Mouse (Mus musculus): ENCODE measurements around the gene Trpm1. TPM values are rescaled to one million over a fixed set of nuclear protein-coding genes. Genes with fewer than 3 reads are reported as not detected.
"Not testable (repeated sequence)": the region's sequence is repeated elsewhere in the genome, so short reads cannot be mapped to it uniquely, and the experiment has no call there.

The Trpm1 gene
- polyA plus RNA-seq (2012; rRNA removed), result 0.22 and 0.41 TPM in 2 replicates

DNA sequence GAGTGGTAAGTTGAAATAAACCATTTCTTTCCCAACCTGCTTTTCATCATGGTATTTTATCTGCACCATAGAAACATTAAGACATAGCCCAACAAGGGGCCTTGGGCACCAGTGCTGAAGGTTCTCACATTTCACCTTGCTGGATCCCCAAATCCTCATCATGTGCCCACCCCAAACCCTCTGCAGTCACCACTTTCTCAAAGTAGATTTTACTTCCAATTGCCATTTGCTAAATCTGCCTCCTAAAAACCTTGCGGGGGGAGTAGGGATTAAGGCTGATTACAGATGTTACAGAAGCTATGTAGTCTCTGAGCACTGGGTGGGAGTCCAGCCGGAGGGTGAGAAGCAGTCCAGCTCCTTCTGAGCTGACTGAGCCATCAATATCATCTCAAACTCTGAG is at the start of gene Trpm1:
TSS of gene Trpm1 (plus strand) at position 301 of the 400 bp plus-strand sequence.
- WGBS, result 93% methylated on average over 2 of the region's 2 CpGs
- peaks cover 12% of the 10 kb centered on the region for H3K4me1 ChIP-seq (ENCODE audit: control insufficient read depth, insufficient read depth, low read length)
- TF ChIP-seq POLR2A (IDR thresholded peaks at IDR 0.05; ENCODE audit: borderline replicate concordance, extremely low read depth, low read depth, low read length), result no peak
- no peak for TF ChIP-seq CTCF (IDR thresholded peaks at IDR 0.05; ENCODE audit: insufficient read depth, low read length)
- H3K4me3 ChIP-seq (replicated peaks; ENCODE audit: extremely low read depth, low read depth, low read length), result no peak within 1 kb of the TSS
- DNase-seq, result no peak

DNA sequence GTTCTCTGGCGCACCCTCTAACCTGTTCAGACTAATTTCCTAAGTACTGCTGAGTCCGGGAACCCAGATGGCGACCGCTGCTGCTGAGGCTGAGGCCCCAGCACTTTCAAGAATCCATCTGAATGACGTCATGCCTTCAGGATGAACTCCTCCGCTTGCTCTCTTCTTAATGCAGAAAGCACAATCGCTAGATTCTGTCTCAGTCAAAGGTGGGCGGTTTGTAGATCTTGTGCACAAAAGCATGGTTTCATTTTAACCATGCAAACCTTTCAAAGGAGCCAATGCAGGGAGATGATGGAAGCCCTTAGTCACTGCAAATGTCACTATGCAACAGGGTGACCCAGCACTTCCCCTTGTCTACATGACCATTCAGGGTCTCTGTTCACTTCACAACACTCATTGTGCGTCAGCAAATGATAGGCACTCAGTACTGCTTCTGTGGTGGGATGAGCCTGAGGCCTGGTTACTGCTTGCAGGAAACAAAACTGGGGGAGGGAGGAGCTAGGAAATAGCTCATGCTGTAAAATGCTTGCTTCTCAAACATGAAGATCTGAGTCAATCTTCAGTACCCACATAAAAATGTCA is 31.4 kb upstream of the Trpm1 start:
- no peak for TF ChIP-seq POLR2A (IDR thresholded peaks at IDR 0.05; ENCODE audit: borderline replicate concordance, extremely low read depth, low read depth, low read length)
- no peak for TF ChIP-seq CTCF (IDR thresholded peaks at IDR 0.05; ENCODE audit: insufficient read depth, low read length)
- 81% methylated on average over 9 of the region's 9 CpGs for WGBS
- DNase-seq, result no peak
- Histone ChIP-seq H3K4me3 (replicated peaks; ENCODE audit: extremely low read depth, low read depth, low read length) (no peak overlapping the region), H3K4me1 (ENCODE audit: control insufficient read depth, insufficient read depth, low read length) (no peaks in the 10 kb centered on the region)

DNA sequence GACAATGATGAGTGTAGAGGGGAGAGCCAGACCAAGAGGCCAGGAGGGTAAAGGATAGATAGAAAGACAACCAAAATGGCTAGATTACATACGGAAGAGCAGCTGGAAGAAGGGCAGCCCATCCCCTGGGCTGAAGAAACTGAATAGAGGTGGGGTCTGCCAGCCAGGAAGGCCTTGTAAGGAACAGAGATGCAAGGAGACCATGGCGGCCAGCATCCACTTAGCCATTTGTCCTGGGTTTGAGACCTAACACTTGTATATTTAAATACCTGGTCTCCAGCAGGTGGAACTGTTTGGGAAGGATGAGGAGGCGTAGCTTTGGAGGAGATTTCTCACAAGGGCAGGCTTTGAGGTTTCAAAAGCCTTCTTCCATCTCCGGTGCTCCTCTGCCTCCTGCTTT is 29.9 kb upstream of the Trpm1 start:
- H3K4me1 ChIP-seq (ENCODE audit: control insufficient read depth, insufficient read depth, low read length), result no peaks in the 10 kb centered on the region
- DNase-seq, result no peak
- WGBS, result 79% methylated on average over 4 of the region's 4 CpGs

DNA sequence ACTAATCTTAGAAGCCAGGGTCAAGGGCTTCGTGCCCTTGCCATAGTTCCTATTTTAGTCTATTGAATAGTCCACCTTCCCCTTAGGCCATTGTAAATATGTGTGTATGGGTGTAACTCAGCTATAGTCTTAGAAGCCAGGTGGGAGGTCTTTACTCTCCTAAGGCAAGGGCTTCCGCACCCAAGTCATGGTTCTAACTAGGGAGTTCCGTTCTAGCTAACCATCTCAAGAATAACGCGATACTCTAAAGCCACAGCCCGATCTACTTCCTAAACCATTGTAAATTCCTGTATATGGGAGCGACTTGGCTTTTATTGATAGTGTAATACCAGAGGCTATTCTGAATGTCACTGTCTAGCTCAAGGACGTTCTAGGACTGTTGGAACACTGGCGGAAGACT is 27.6 kb upstream of the Trpm1 start:
- 89% methylated on average over 9 of the region's 9 CpGs for WGBS
- DNase-seq; H3K4me3 ChIP-seq (replicated peaks; ENCODE audit: extremely low read depth, low read depth, low read length); H3K4me1 ChIP-seq (ENCODE audit: control insufficient read depth, insufficient read depth, low read length): not testable (repeated sequence)

More for the DNA sequence above, 29.9 kb upstream of the Trpm1 start:
- TF ChIP-seq POLR2A (IDR thresholded peaks at IDR 0.05; ENCODE audit: borderline replicate concordance, extremely low read depth, low read depth, low read length) (no peak), CTCF (IDR thresholded peaks at IDR 0.05; ENCODE audit: insufficient read depth, low read length) (no peak)
- no peak overlapping the region for H3K4me3 ChIP-seq (replicated peaks; ENCODE audit: extremely low read depth, low read depth, low read length)

DNA sequence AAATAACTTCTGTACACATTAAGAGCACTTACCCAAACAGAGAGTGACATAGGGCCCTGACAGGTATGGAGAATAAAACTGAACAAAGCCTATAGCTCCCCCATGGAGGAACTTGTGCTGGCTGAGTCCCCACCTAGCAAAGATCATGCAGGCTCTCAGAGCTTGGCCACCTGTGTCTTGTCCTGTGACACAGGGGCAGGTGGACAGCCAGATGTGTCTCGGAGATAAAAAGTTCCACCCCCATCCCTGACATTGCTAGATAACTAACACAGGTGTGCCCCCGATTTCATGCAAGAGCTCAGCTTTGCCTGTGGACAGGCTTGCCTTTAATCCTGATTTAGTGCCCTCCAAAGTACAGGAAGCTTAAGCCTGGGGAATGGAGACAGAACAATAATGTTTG is 13.8 kb upstream of the Trpm1 start:
- no peaks in the 10 kb centered on the region for H3K4me1 ChIP-seq (ENCODE audit: control insufficient read depth, insufficient read depth, low read length)
- TF ChIP-seq POLR2A (IDR thresholded peaks at IDR 0.05; ENCODE audit: borderline replicate concordance, extremely low read depth, low read depth, low read length) (no peak), CTCF (IDR thresholded peaks at IDR 0.05; ENCODE audit: insufficient read depth, low read length) (no peak)
- H3K4me3 ChIP-seq (replicated peaks; ENCODE audit: extremely low read depth, low read depth, low read length), result no peak overlapping the region

DNA sequence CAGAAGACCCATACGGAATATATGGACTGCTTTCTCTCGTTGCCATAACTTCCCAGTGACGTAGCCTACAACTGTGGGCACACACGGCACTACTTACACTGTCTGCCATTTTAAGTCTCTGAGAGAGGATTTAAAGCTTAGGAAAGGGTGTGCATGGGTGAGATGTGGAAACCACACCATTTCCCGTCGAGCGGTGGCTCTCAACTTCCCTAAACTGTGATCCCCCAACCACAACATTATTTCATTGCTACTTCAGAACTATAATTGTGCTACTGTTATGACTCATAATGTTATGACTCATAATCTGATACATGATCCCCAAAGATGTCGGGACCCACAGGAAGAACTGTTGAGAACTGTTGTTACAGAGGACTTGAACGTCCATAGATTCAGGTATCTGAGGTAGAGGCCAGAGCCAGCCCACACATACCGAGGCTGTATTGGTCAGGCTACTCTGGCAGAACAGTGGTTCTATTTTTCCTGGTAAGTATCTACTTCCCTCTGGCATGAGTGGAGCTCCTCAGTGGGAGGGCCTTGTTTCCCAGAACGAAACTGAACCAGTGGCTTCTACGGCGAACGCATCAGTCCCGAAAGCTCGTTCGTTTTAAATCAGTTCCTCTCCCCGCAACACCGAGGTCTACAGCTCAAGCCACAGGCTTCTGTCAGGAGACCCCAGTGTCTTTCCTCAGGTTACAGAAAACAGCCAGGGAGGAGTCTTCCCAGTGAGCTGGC is 12.2 kb upstream of the Trpm1 start:
- Histone ChIP-seq H3K4me3 (replicated peaks; ENCODE audit: extremely low read depth, low read depth, low read length) (no peak overlapping the region), H3K4me1 (ENCODE audit: control insufficient read depth, insufficient read depth, low read length) (no peaks in the 10 kb centered on the region)
- WGBS, result 71% methylated on average over 19 of the region's 19 CpGs
- no peak for TF ChIP-seq POLR2A (IDR thresholded peaks at IDR 0.05; ENCODE audit: borderline replicate concordance, extremely low read depth, low read depth, low read length)
- TF ChIP-seq CTCF (IDR thresholded peaks at IDR 0.05; ENCODE audit: insufficient read depth, low read length), result no peak
- no peak for DNase-seq

More for the DNA sequence above, 13.8 kb upstream of the Trpm1 start:
- no peak for DNase-seq
- 67% methylated on average over 2 of the region's 2 CpGs for WGBS

DNA sequence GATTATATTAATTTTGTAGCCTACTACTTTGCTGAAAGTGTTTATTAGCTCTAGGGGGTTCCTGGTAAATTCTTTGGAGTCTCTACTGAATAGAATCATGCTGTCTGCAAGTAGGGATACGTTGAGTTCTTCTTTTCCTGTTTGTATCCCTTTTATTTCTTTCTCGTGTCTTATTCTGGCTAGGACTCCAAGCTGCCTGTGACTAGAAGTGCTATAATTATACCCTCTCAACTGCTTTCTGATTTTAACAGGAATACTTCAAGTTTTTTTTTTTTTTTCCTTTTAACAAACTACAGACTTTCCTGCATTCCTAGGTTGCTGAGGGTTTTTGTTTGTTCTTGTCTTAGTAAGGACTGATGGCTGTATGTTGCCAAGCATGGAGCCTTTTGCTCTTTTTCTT is 4.3 kb upstream of the Trpm1 start:
- no peaks in the 10 kb centered on the region for H3K4me1 ChIP-seq (ENCODE audit: control insufficient read depth, insufficient read depth, low read length)
- 39% methylated on average over 2 of the region's 2 CpGs for WGBS
- H3K4me3 ChIP-seq (replicated peaks; ENCODE audit: extremely low read depth, low read depth, low read length), result no peak overlapping the region
- DNase-seq, result no peak
- TF ChIP-seq POLR2A (IDR thresholded peaks at IDR 0.05; ENCODE audit: borderline replicate concordance, extremely low read depth, low read depth, low read length), result no peak
- TF ChIP-seq CTCF (IDR thresholded peaks at IDR 0.05; ENCODE audit: insufficient read depth, low read length), result no peak

DNA sequence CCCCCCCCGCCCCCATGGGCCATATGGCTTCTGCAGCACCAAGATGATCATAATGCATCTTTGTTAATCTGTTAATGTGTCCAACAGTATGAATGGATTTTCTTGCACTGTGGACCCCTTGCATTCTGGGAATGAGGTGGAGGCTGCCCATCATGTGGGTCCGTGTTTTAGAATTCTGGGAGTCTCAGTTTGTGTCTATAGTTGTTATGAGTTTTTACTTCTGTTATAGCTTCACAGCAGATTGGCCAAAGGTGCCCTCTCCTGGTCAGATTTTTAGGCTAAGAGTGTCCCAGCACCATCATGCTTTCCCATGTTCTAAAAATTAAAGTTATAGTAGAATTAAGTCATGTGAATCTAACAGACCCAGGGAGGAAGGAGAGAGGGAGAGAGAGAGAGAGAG is 3.9 kb upstream of the Trpm1 start:
- DNase-seq, result no peak
- Histone ChIP-seq H3K4me1 (ENCODE audit: control insufficient read depth, insufficient read depth, low read length) (no peaks in the 10 kb centered on the region), H3K4me3 (replicated peaks; ENCODE audit: extremely low read depth, low read depth, low read length) (no peak overlapping the region)
- WGBS, result 38% methylated on average over 2 of the region's 2 CpGs
- TF ChIP-seq CTCF (IDR thresholded peaks at IDR 0.05; ENCODE audit: insufficient read depth, low read length) (no peak), POLR2A (IDR thresholded peaks at IDR 0.05; ENCODE audit: borderline replicate concordance, extremely low read depth, low read depth, low read length) (no peak)

DNA sequence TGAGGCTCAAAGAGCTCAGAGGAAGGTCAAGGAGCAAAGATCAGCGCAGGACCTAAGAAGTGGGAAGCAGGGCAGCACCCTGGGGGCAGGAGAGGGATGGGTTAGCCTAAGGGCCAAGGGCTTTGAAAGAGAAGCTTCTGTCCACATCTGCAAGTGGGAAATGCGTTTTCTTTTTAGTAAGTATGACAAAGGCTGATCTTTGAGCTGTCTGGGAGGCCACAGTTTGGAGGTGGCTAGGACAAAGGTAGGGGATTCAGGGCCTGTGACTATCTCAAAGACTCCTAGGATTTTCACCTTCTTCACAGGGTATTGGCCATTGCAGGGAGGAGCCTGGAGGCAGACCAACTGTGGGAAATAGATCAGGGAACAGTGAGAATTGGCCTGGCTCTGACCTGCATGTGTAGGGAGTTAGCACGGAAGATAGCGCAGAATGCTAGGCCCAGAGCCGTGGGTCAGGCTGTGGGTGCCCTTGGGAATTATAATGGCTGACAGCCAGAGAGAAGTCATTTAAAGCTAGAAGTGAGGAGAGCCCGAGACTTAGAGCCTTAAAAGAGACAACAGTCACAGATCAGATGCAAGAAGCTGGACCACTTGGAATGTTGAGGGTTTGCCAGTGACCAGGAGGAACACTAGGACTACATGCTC is 3.1 kb upstream of the Trpm1 start:
- no peak overlapping the region for H3K4me3 ChIP-seq (replicated peaks; ENCODE audit: extremely low read depth, low read depth, low read length)
- no peak for TF ChIP-seq CTCF (IDR thresholded peaks at IDR 0.05; ENCODE audit: insufficient read depth, low read length)
- no peak for TF ChIP-seq POLR2A (IDR thresholded peaks at IDR 0.05; ENCODE audit: borderline replicate concordance, extremely low read depth, low read depth, low read length)
- no peak for DNase-seq
- WGBS, result 74% methylated on average over 6 of the region's 6 CpGs
- peaks cover 5% of the 10 kb centered on the region for H3K4me1 ChIP-seq (ENCODE audit: control insufficient read depth, insufficient read depth, low read length)

DNA sequence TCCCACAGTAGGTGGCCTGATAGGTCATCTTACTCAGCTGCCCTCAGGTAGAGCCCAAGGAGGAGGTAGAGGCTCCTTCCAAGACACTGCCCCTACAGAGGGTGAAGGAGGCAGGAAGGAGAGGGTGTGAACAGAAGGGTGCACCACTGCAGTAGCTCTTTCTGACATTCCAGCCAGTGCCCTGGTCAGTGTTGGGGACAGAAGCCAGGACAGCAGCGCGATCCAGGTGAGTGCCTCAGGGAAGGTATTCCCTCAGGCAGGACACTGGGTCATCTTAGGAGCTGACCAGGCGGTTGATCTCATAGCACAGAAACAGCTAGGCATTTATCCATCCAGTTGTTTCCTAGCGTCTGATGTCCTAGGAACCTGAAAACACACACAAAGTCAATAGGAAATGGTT is 1.6 kb downstream of the Trpm1 start:
- WGBS, result 57% methylated on average over 4 of the region's 4 CpGs
- H3K4me3 ChIP-seq (replicated peaks; ENCODE audit: extremely low read depth, low read depth, low read length), result no peak overlapping the region
- TF ChIP-seq POLR2A (IDR thresholded peaks at IDR 0.05; ENCODE audit: borderline replicate concordance, extremely low read depth, low read depth, low read length) (no peak), CTCF (IDR thresholded peaks at IDR 0.05; ENCODE audit: insufficient read depth, low read length) (no peak)
- peaks cover 25% of the 10 kb centered on the region for H3K4me1 ChIP-seq (ENCODE audit: control insufficient read depth, insufficient read depth, low read length)
- DNase-seq, result no peak

Data from lung, adult 2 months (tissue).